Mouse (Mus musculus): ENCODE measurements around the gene Tma7. TPM values are rescaled to one million over a fixed set of nuclear protein-coding genes. Genes with fewer than 3 reads are reported as not detected.

Tma7 gene
- polyA plus RNA-seq, 1 experiment from 2014 or later, result 663 TPM

DNA sequence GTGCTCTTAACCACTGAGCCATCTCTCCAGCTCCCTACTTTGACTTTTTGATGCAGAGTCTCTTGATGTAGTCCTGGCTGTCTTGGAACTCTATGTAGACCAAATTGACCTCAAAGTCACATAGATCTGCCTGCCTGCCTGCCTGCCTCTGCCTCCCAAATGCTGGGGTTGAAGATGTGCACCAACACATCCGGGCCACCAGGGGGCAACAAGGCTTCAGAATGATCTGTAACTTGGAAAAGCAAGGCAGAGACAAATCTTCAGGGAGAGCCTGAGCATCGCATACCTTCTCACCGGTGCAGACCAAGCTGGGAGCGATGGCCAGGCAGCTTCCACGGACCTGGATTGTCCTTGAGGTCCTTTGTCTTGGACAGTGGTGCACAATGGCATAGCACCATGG is 36.1 kb downstream of the Tma7 start:
- ATAC-seq, result no peak
- Histone ChIP-seq H3K4me1 (ENCODE audit: control insufficient read depth, insufficient read depth, low read depth, low read length) (no peaks in the 10 kb centered on the region), H3K9me3 (ENCODE audit: control insufficient read depth, low read length) (no peaks in the 10 kb centered on the region), H3K4me3 (ENCODE audit: low read length) (no peak overlapping the region), H3K27me3 (replicated peaks; ENCODE audit: control insufficient read depth, insufficient read depth, low read length) (no peaks in the 10 kb centered on the region), H3K36me3 (ENCODE audit: control insufficient read depth, insufficient read depth, low read length) (no peaks in the 10 kb centered on the region), H3K27ac (ENCODE audit: low read depth, low read length) (no peak overlapping the region), H3K4me2 (ENCODE audit: low read length) (no peak overlapping the region), H3K9ac (ENCODE audit: low read depth, low read length) (no peak overlapping the region)
- 35% methylated on average over 5 of the region's 5 CpGs for WGBS

DNA sequence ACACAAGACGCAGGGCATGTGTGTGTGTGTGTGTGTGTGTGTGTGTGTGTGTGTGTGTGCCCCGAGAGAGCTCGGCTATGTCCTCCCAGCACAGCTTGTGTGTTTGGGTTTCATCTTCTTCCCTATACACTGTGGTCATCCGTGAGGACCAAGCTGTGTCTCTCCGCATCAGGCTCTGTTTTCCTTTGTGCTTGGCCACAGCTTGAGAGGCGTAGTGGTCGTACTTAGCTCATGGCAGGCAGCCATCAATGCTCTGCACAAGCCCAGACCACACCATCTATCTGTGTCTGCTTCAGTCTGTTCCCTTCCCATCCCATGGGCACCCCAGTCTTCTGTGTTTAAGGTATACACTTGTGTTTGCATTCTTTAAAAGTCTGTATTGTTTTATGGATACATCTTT is 41.0 kb downstream of the Tma7 start:
- H3K9ac ChIP-seq (ENCODE audit: low read depth, low read length), result no peak overlapping the region
- H3K36me3 ChIP-seq (ENCODE audit: control insufficient read depth, insufficient read depth, low read length), result no peaks in the 10 kb centered on the region
- ATAC-seq, result no peak
- H3K9me3 ChIP-seq (ENCODE audit: control insufficient read depth, low read length), result no peaks in the 10 kb centered on the region
- WGBS, result 76% methylated on average over 7 of the region's 7 CpGs
- H3K4me2 ChIP-seq (ENCODE audit: low read length), result no peak overlapping the region
- peaks cover 5% of the 10 kb centered on the region; the same call in 1 of the 2 replicates for H3K4me1 ChIP-seq (ENCODE audit: control insufficient read depth, insufficient read depth, low read depth, low read length)
- H3K27me3 ChIP-seq (replicated peaks; ENCODE audit: control insufficient read depth, insufficient read depth, low read length), result no peaks in the 10 kb centered on the region
- no peak overlapping the region for H3K27ac ChIP-seq (ENCODE audit: low read depth, low read length)
- H3K4me3 ChIP-seq (ENCODE audit: low read length), result no peak overlapping the region

DNA sequence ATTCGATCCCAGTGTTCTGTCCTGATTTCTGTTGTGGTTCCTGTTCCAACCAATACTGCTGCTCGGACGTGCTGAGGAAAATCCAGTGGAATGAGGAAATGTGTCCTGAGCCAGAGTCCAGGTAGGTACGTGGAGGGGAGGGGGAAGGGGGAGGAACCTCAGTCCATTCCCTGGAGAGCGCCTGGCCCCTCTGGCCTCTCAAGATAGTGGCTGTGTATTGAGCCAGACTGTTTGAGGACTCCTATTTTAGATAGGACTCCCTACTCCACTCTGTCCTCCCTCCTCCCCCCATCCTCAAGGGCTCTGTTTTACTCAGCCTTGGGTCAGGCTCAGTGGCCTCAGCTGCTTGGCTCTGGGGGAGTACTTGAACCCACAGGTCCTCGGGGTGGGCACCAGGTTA is 41.5 kb downstream of the Tma7 start:
- WGBS, result 75% methylated on average over 6 of the region's 6 CpGs

DNA sequence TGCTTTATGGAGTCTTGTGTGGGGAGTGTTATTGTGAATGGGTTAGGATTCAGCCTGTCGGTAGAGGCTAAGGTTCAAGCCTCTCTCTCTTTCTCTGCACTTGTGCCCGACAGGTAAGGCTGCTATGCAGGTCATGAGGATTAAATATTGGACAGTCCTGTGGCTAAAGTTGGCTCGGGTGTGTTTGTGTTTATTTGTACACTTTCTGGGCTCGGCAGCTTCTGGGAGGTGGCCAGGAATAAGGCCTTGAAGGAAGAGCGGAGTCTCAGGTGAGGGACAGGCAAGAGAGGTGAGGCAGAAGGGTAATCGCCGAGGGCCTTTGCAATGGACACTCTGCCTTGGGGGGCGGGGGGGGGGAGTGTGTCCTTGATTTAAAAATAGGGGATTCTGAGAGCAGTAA is 42.2 kb downstream of the Tma7 start:
- no peaks in the 10 kb centered on the region for H3K27me3 ChIP-seq (replicated peaks; ENCODE audit: control insufficient read depth, insufficient read depth, low read length)
- WGBS, result 82% methylated on average over 8 of the region's 8 CpGs
- no peak overlapping the region for H3K4me3 ChIP-seq (ENCODE audit: low read length)
- H3K36me3 ChIP-seq (ENCODE audit: control insufficient read depth, insufficient read depth, low read length), result no peaks in the 10 kb centered on the region
- no peaks in the 10 kb centered on the region for H3K9me3 ChIP-seq (ENCODE audit: control insufficient read depth, low read length)
- no peak for ATAC-seq
- peaks cover 5% of the 10 kb centered on the region; the same call in 1 of the 2 replicates for H3K4me1 ChIP-seq (ENCODE audit: control insufficient read depth, insufficient read depth, low read depth, low read length)
- no peak overlapping the region for H3K9ac ChIP-seq (ENCODE audit: low read depth, low read length)
- no peak overlapping the region for H3K27ac ChIP-seq (ENCODE audit: low read depth, low read length)
- no peak overlapping the region for H3K4me2 ChIP-seq (ENCODE audit: low read length)

More for the DNA sequence above, 41.5 kb downstream of the Tma7 start:
- no peaks in the 10 kb centered on the region for H3K9me3 ChIP-seq (ENCODE audit: control insufficient read depth, low read length)
- no peak overlapping the region for H3K27ac ChIP-seq (ENCODE audit: low read depth, low read length)
- no peaks in the 10 kb centered on the region for H3K36me3 ChIP-seq (ENCODE audit: control insufficient read depth, insufficient read depth, low read length)
- H3K27me3 ChIP-seq (replicated peaks; ENCODE audit: control insufficient read depth, insufficient read depth, low read length), result no peaks in the 10 kb centered on the region
- H3K4me3 ChIP-seq (ENCODE audit: low read length), result no peak overlapping the region
- no peak for ATAC-seq
- H3K9ac ChIP-seq (ENCODE audit: low read depth, low read length), result no peak overlapping the region
- H3K4me1 ChIP-seq (ENCODE audit: control insufficient read depth, insufficient read depth, low read depth, low read length), result peaks cover 5% of the 10 kb centered on the region; the same call in 1 of the 2 replicates
- no peak overlapping the region for H3K4me2 ChIP-seq (ENCODE audit: low read length)

DNA sequence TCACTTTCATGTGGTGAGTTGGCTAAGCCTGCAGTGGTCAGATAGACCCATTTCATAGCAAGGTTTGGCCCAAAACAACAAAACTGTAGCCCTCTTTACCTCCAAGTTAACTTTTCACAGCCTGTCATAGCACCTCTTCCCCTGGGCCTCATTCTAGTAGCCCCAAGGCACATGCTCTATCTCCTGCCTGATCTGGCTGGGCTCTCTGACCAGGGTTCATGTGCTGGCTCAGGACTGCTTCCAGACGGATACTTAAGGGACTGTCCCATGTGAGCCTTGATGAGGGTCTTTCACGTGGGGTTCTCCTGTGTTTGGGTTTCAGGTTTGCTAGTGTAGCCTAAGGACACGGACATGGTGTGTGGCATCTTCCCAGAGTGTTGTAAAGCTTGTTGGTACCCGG is 42.7 kb downstream of the Tma7 start:
- WGBS, result 83% methylated on average over 4 of the region's 4 CpGs
- ATAC-seq, result no peak
- Histone ChIP-seq H3K27me3 (replicated peaks; ENCODE audit: control insufficient read depth, insufficient read depth, low read length) (no peaks in the 10 kb centered on the region), H3K36me3 (ENCODE audit: control insufficient read depth, insufficient read depth, low read length) (no peaks in the 10 kb centered on the region), H3K27ac (ENCODE audit: low read depth, low read length) (no peak overlapping the region), H3K4me1 (ENCODE audit: control insufficient read depth, insufficient read depth, low read depth, low read length) (peaks cover 5% of the 10 kb centered on the region; the same call in 1 of the 2 replicates), H3K4me3 (ENCODE audit: low read length) (no peak overlapping the region), H3K4me2 (ENCODE audit: low read length) (no peak overlapping the region), H3K9me3 (ENCODE audit: control insufficient read depth, low read length) (no peaks in the 10 kb centered on the region), H3K9ac (ENCODE audit: low read depth, low read length) (no peak overlapping the region)

DNA sequence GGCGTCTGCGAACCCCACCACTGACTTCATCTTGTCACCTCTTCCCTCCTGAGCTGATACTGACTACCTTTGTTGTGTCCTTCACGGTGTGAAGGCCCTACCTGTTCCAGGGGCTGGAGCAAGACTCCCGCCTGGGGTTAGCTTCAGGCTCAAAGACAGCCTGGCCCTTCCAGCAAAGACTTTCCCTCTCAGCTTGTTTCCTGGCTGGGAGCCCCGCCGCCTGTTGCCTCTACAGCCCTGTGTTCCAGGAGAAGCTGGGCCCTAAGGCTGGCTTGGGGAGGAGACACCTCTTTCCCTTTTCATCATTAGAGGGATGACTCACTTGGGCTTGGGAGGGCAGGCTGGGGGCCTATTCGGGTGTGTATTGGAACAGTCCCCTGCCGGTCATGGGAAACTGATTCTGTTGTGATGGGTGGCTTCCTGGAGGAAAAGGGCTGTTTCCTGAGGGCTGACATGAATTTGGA is 43.5 kb downstream of the Tma7 start:
- Histone ChIP-seq H3K27ac (ENCODE audit: low read depth, low read length) (peak overlapping the region; percentile 51; the same call in 1 of the 2 replicates), H3K9me3 (ENCODE audit: control insufficient read depth, low read length) (no peaks in the 10 kb centered on the region), H3K36me3 (ENCODE audit: control insufficient read depth, insufficient read depth, low read length) (no peaks in the 10 kb centered on the region), H3K4me1 (ENCODE audit: control insufficient read depth, insufficient read depth, low read depth, low read length) (peaks cover 5% of the 10 kb centered on the region; the same call in 1 of the 2 replicates), H3K4me2 (ENCODE audit: low read length) (peak overlapping the region; percentile 77), H3K9ac (ENCODE audit: low read depth, low read length) (peak overlapping the region; percentile 75), H3K27me3 (replicated peaks; ENCODE audit: control insufficient read depth, insufficient read depth, low read length) (no peaks in the 10 kb centered on the region), H3K4me3 (ENCODE audit: low read length) (peak overlapping the region; percentile 66)
- 20% methylated on average over 8 of the region's 8 CpGs for WGBS
- no peak; the same call in none of the 2 replicates for ATAC-seq

DNA sequence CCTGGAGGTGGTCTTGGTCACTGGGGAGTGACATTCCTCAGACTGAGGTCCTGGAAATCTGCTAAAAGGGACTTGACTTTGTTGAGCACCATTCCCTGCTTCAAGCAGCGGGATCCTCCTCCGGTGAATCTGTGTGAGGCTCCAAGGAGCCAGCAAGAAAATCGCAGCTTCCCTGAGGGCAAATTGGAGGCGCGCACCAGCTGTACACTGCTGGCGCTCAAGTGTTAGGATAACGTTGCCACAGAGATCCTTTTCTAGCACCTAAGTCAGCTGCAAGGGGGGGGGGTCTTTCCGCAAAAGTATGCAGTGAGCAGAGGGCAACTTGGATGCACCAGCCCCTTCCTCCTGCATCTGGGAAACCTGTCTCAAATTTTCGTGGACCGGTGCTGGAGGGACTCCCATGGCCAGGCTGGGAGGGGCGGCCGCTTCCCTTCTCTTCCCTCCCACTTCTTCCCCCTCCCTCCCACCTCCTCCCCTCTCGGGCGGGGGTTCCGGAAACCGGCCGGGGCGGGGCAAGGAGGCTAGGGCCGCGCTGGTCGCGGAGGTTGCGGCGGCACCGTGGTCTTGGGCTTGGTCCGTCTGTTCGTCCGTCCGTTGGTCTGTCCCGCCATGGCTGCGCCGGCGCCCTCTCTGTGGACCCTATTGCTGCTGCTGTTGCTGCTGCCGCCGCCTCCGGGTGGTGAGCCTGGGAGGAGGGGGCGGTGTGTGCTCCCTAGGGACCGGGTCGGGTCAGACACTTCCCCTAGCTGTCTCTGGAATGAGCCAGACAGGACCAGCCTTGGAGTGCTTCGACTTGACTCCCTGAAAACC is 44.1 kb downstream of the Tma7 start, which contains the start of gene Shisa5:
Shisa5 (plus strand) TSS at position 480 of the 810 bp plus-strand sequence.
- H3K9ac ChIP-seq (ENCODE audit: low read depth, low read length), result peak within 1 kb of the TSS; percentile 75
- WGBS, result under 1% methylated on average over 37 of the region's 40 CpGs
- peak within 1 kb of the TSS; percentile 51; the same call in 1 of the 2 replicates for H3K27ac ChIP-seq (ENCODE audit: low read depth, low read length)
- no peaks in the 10 kb centered on the region for H3K36me3 ChIP-seq (ENCODE audit: control insufficient read depth, insufficient read depth, low read length)
- ATAC-seq, result peak; percentile 82
- no peaks in the 10 kb centered on the region for H3K27me3 ChIP-seq (replicated peaks; ENCODE audit: control insufficient read depth, insufficient read depth, low read length)
- peak within 1 kb of the TSS; percentile 66 for H3K4me3 ChIP-seq (ENCODE audit: low read length)
- H3K9me3 ChIP-seq (ENCODE audit: control insufficient read depth, low read length), result no peaks in the 10 kb centered on the region
- peak within 1 kb of the TSS; percentile 77 for H3K4me2 ChIP-seq (ENCODE audit: low read length)
- H3K4me1 ChIP-seq (ENCODE audit: control insufficient read depth, insufficient read depth, low read depth, low read length), result peaks cover 5% of the 10 kb centered on the region; the same call in 1 of the 2 replicates

DNA sequence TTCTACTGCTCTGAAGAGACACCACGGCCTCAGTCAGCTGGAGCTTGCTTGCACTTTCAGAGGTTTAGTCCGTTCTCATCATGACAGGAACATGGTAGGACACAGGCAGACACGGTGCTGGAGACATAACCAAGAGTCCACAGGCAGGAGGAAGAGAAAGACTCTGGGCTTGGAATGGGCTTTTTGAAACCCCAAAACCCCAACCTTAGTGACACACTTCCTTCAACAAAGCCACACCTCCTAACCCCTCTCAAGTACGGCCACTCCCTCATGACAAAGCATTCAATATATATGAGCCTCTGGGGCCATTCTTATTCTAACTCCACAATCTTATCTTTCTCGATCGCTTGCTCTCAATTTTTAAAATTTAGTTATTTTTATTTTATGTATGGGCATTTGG is 50.0 kb downstream of the Tma7 start:
- H3K4me2 ChIP-seq (ENCODE audit: low read length), result no peak overlapping the region
- no peak for ATAC-seq

DNA sequence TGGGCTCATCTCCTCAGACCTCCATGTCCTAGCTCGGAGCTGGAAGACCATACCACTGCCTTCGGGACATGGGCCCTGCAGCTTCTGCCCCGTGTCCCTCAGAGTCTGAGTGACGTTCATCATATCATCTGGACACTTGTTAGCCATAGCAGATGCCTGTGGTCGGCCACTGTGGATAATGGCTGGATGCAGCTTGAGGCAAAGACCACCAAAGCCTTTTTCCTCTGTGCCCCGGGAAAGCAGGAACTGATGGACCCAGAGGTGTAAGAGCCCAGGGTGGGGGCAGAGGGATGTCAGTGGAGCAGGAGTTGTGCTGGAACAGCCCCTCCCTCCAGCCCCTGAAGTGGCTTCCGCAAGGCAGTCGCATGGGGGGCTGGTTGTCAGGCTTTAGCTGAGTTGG is 50.7 kb downstream of the Tma7 start:
- H3K27ac ChIP-seq (ENCODE audit: low read depth, low read length), result no peak overlapping the region
- 91% methylated on average over 8 of the region's 8 CpGs for WGBS
- no peaks in the 10 kb centered on the region for H3K27me3 ChIP-seq (replicated peaks; ENCODE audit: control insufficient read depth, insufficient read depth, low read length)
- H3K9me3 ChIP-seq (ENCODE audit: control insufficient read depth, low read length), result no peaks in the 10 kb centered on the region
- no peak overlapping the region for H3K4me3 ChIP-seq (ENCODE audit: low read length)
- H3K36me3 ChIP-seq (ENCODE audit: control insufficient read depth, insufficient read depth, low read length), result no peaks in the 10 kb centered on the region; the same call in 1 of the 2 replicates
- no peaks in the 10 kb centered on the region for H3K4me1 ChIP-seq (ENCODE audit: control insufficient read depth, insufficient read depth, low read depth, low read length)
- H3K9ac ChIP-seq (ENCODE audit: low read depth, low read length), result no peak overlapping the region
- H3K4me2 ChIP-seq (ENCODE audit: low read length), result no peak overlapping the region
- no peak for ATAC-seq

More for the DNA sequence above, 50.0 kb downstream of the Tma7 start:
- WGBS, result 77% methylated on average over 6 of the region's 6 CpGs
- no peaks in the 10 kb centered on the region for H3K27me3 ChIP-seq (replicated peaks; ENCODE audit: control insufficient read depth, insufficient read depth, low read length)
- no peak overlapping the region for H3K4me3 ChIP-seq (ENCODE audit: low read length)
- no peak overlapping the region for H3K9ac ChIP-seq (ENCODE audit: low read depth, low read length)
- no peaks in the 10 kb centered on the region for H3K4me1 ChIP-seq (ENCODE audit: control insufficient read depth, insufficient read depth, low read depth, low read length)
- H3K36me3 ChIP-seq (ENCODE audit: control insufficient read depth, insufficient read depth, low read length), result no peaks in the 10 kb centered on the region; the same call in 1 of the 2 replicates
- no peak overlapping the region for H3K27ac ChIP-seq (ENCODE audit: low read depth, low read length)
- no peaks in the 10 kb centered on the region for H3K9me3 ChIP-seq (ENCODE audit: control insufficient read depth, low read length)

Data from hindbrain, embryonic 16.5 days (tissue).